Mouse (Mus musculus) hindbrain, embryonic 16.5 days (tissue): ENCODE data around the gene 1700020D05Rik. TPM values are rescaled to one million over a fixed set of nuclear protein-coding genes. Genes with fewer than 3 reads are reported as not detected.

Source experiments
- ATAC-seq: fragments of 200-750 bp; cut with Nextera tagmentation; 2 replicates; pipeline ENCODE4 v1.8.0; 2017; ENCODE audit warnings: moderate TSS enrichment, moderate library complexity
- H3K27ac ChIP-seq: fragments of 300-500 bp; sonication (generic); 2 replicates; pipeline ENCODE4 v1.5.1; 2014; ENCODE audit warnings: low read depth, mild to moderate bottlenecking, control low read depth, low read length, moderate library complexity
- H3K27me3 ChIP-seq: fragments of 300-500 bp; sonication (generic); replicated peaks from 2 replicates; pipeline ENCODE4 v1.6.1; 2014; ENCODE audit warnings: low read length; ENCODE audit not compliant: control insufficient read depth, insufficient read depth
- H3K36me3 ChIP-seq: fragments of 300-500 bp; sonication (generic); 2 replicates; pipeline ENCODE4 v1.6.1; 2014; ENCODE audit warnings: mild to moderate bottlenecking, low read length, moderate library complexity, mixed read lengths; ENCODE audit not compliant: control insufficient read depth, insufficient read depth
- H3K4me1 ChIP-seq: fragments of 300-500 bp; sonication (generic); 2 replicates; pipeline ENCODE4 v1.6.1; 2014; ENCODE audit warnings: low read depth, low read length; ENCODE audit not compliant: control insufficient read depth, insufficient read depth
- H3K4me2 ChIP-seq: fragments of 300-500 bp; sonication (generic); 2 replicates; pipeline ENCODE4 v1.6.1; 2014; ENCODE audit warnings: mild to moderate bottlenecking, low read length, control low read depth, moderate library complexity
- H3K4me3 ChIP-seq: fragments of 300-500 bp; sonication (generic); 2 replicates; pipeline ENCODE4 v1.5.1; 2014; ENCODE audit warnings: mild to moderate bottlenecking, low read length, control low read depth, moderate library complexity
- H3K9ac ChIP-seq: fragments of 300-500 bp; sonication (generic); 2 replicates; pipeline ENCODE4 v1.6.1; 2014; ENCODE audit warnings: low read depth, mild to moderate bottlenecking, control low read depth, low read length, moderate library complexity
- H3K9me3 ChIP-seq: fragments of 300-500 bp; sonication (generic); 2 replicates; pipeline ENCODE4 v1.6.1; 2014; ENCODE audit warnings: mild to moderate bottlenecking, low read length, moderate library complexity; ENCODE audit not compliant: control insufficient read depth
- WGBS: fragments of 180-500 bp; shearing (Covaris S2); extraction: QIAGEN DNeasy Blood & Tissue Kit; methylation state at CpG from one replicate; pipeline ENCODE4 v1.1.7; 2014; 5-methylcytosine and 5-hydroxymethylcytosine counted together
- polyA plus RNA-seq: library from polyadenylated mRNA; unstranded; fragments of >200 nt; fragmentation: Nextera tagmentation; extraction: Ambion mirVana; gene quantifications from 2 replicates; pipeline ENCODE4 v1.2.1, GENCODE M21; 2015

Gene 1700020D05Rik
- polyA plus RNA-seq, 1 experiment from 2014 or later = 0.15 TPM

- no peak for ATAC-seq
- H3K27me3 ChIP-seq = no peaks in the 10 kb centered on the region
- 35% methylated on average over 5 of the region's 5 CpGs for WGBS
- H3K9ac ChIP-seq = no peak overlapping the region
- H3K4me1 ChIP-seq = peaks cover 20% of the 10 kb centered on the region
- H3K4me3 ChIP-seq = no peak overlapping the region
- no peaks in the 10 kb centered on the region for H3K9me3 ChIP-seq
- no peak overlapping the region for H3K27ac ChIP-seq
- peaks cover 7% of the 10 kb centered on the region; the same call in 1 of the 2 replicates for H3K36me3 ChIP-seq
- no peak overlapping the region for H3K4me2 ChIP-seq
Observed at GRCm38 (mm10) chr19:5471846-5472245, 31.7 kb downstream of the 1700020D05Rik start.

GRCm38 (mm10) chr19:5468374-5468773 lies 35.2 kb downstream of the 1700020D05Rik start, which contains the start of gene Ctsw:
Gene Ctsw, minus strand, starts transcription at chr19:5468507.
- H3K4me2 ChIP-seq = no peak within 1 kb of the TSS
- H3K27me3 ChIP-seq = no peaks in the 10 kb centered on the region
- ATAC-seq = no peak
- H3K4me1 ChIP-seq = peaks cover 7% of the 10 kb centered on the region
- H3K36me3 ChIP-seq = peaks cover 28% of the 10 kb centered on the region
- no peak within 1 kb of the TSS for H3K27ac ChIP-seq
- no peaks in the 10 kb centered on the region for H3K9me3 ChIP-seq
- H3K4me3 ChIP-seq = no peak within 1 kb of the TSS
- H3K9ac ChIP-seq = no peak within 1 kb of the TSS
- 63% methylated on average over 5 of the region's 5 CpGs for WGBS

GRCm38 (mm10) chr19:5466916-5467500 lies 36.6 kb downstream of the 1700020D05Rik start:
- Histone ChIP-seq H3K27ac (no peak overlapping the region), H3K9ac (no peak overlapping the region), H3K9me3 (no peaks in the 10 kb centered on the region), H3K4me1 (peaks cover 7% of the 10 kb centered on the region), H3K4me3 (no peak overlapping the region), H3K36me3 (peaks cover 29% of the 10 kb centered on the region), H3K4me2 (no peak overlapping the region), H3K27me3 (no peaks in the 10 kb centered on the region)
- ATAC-seq = no peak
- 93% methylated on average over 6 of the region's 6 CpGs for WGBS

GRCm38 (mm10) chr19:5465037-5465436 lies 38.5 kb downstream of the 1700020D05Rik start:
- 94% methylated on average over 8 of the region's 8 CpGs for WGBS
- H3K36me3 ChIP-seq = peaks cover 32% of the 10 kb centered on the region
- H3K9ac ChIP-seq = no peak overlapping the region
- H3K9me3 ChIP-seq = no peaks in the 10 kb centered on the region
- no peak overlapping the region for H3K4me3 ChIP-seq
- no peak overlapping the region for H3K4me2 ChIP-seq
- H3K27me3 ChIP-seq = no peaks in the 10 kb centered on the region
- H3K27ac ChIP-seq = no peak overlapping the region; the same call in 1 of the 2 replicates
- ATAC-seq = no peak
- peaks cover 19% of the 10 kb centered on the region for H3K4me1 ChIP-seq

DNA sequence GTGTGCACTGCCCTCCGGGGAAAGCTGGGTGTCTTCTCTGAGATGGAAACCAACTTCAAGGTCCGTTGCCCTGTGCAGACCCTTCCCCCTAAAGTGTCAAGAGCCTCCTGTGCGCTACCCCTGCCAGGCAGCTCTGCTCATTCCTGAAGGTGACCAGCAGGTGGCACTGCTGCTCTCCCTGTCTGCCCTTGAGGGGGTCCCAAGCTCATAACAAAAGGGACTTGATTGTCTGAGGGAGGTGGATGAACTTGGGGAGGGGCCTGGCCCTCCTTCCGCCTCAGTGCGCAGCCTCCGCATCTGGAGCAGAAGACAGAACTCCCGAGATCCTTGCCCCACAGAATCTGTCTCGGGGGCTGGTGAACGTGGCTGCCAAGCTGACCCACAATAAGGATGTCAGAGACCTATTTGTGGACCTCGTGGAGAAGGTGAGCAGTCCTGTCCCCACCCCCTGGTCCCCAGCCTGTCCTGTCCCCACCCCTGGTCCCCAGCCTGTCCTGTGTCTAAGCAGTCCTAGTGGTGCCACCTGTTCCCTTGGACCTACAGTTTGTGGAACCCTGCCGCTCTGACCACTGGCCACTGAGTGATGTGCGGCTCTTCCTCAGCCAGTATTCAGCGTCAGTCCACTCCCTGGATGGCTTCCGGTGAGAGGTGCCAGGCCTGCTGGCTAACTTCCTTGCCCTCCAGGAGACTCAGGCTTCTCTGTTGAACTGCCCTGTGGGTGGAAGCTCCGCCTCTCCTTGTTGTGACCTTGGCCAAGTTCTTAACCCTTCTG lies 39.6 kb downstream of the 1700020D05Rik start:
- Histone ChIP-seq H3K27ac (peak overlapping the region; percentile 69), H3K36me3 (peaks cover 32% of the 10 kb centered on the region), H3K4me3 (peak overlapping the region; percentile 28), H3K4me1 (peaks cover 22% of the 10 kb centered on the region), H3K9me3 (no peaks in the 10 kb centered on the region), H3K27me3 (no peaks in the 10 kb centered on the region), H3K4me2 (peak overlapping the region; percentile 50), H3K9ac (peak overlapping the region; percentile 43)
- 36% methylated on average over 14 of the region's 15 CpGs for WGBS
- ATAC-seq = peak; percentile 57; the same call in 1 of the 2 replicates

- Histone ChIP-seq H3K4me1 (peaks cover 23% of the 10 kb centered on the region), H3K4me2 (no peak overlapping the region), H3K27me3 (no peaks in the 10 kb centered on the region), H3K9me3 (no peaks in the 10 kb centered on the region), H3K4me3 (no peak overlapping the region), H3K9ac (no peak overlapping the region), H3K27ac (no peak overlapping the region), H3K36me3 (peaks cover 32% of the 10 kb centered on the region)
- 87% methylated on average over 9 of the region's 9 CpGs for WGBS
- no peak for ATAC-seq
Observed at GRCm38 (mm10) chr19:5463212-5463611, 40.4 kb downstream of the 1700020D05Rik start.

GRCm38 (mm10) chr19:5461411-5461810 lies 42.2 kb downstream of the 1700020D05Rik start:
- ATAC-seq = no peak
- peaks cover 30% of the 10 kb centered on the region for H3K4me1 ChIP-seq
- 88% methylated on average over 6 of the region's 6 CpGs for WGBS

GRCm38 (mm10) chr19:5460465-5460911 lies 43.1 kb downstream of the 1700020D05Rik start, which contains the start of gene Fibp:
Gene Fibp, plus strand, starts transcription at chr19:5460615.
- Histone ChIP-seq H3K36me3 (peaks cover 15% of the 10 kb centered on the region), H3K9ac (peak within 1 kb of the TSS; percentile 82), H3K4me3 (peak within 1 kb of the TSS; percentile 73), H3K9me3 (no peaks in the 10 kb centered on the region), H3K27me3 (no peaks in the 10 kb centered on the region), H3K27ac (peak within 1 kb of the TSS; percentile 79), H3K4me2 (peak within 1 kb of the TSS; percentile 94), H3K4me1 (peaks cover 39% of the 10 kb centered on the region)
- peak; percentile 66 for ATAC-seq
- under 1% methylated on average over 32 of the region's 32 CpGs for WGBS

More at GRCm38 (mm10) chr19:5461411-5461810, 42.2 kb downstream of the 1700020D05Rik start:
- Histone ChIP-seq H3K27ac (no peak overlapping the region), H3K9me3 (no peaks in the 10 kb centered on the region), H3K4me3 (peak overlapping the region; percentile 73), H3K36me3 (peaks cover 20% of the 10 kb centered on the region), H3K27me3 (no peaks in the 10 kb centered on the region), H3K4me2 (peak overlapping the region; percentile 94), H3K9ac (peak overlapping the region; percentile 82)

DNA sequence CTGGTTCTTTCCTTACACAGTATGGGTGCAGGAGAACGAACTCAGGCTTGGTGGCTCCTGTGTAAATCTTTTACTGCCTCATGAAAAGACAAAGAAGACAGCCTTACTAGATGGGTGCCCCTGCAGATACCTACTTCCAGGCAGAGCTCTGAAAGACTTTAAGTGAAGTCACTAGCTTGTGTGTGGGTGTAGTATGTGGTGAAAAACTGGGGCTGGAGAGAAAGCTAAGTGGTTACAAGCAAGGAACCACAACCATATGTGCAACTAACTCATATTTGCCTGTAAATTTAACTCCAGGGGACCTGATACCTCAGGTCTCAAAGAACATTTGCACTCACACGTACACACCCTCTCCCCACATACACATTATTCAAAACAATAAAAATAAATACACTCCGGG lies 43.7 kb downstream of the 1700020D05Rik start:
- peak overlapping the region; percentile 94 for H3K4me2 ChIP-seq
- peak overlapping the region; percentile 82 for H3K9ac ChIP-seq
- H3K9me3 ChIP-seq = no peaks in the 10 kb centered on the region
- H3K36me3 ChIP-seq = peaks cover 10% of the 10 kb centered on the region
- WGBS = 26% methylated on average over 3 of the region's 3 CpGs
- no peak for ATAC-seq
- H3K4me3 ChIP-seq = peak overlapping the region; percentile 73
- peak overlapping the region; percentile 79 for H3K27ac ChIP-seq
- no peaks in the 10 kb centered on the region for H3K27me3 ChIP-seq
- H3K4me1 ChIP-seq = peaks cover 45% of the 10 kb centered on the region
